Comparison of ENCODE assay signal across 19 mouse cellular contexts in the genomic region with DNA sequence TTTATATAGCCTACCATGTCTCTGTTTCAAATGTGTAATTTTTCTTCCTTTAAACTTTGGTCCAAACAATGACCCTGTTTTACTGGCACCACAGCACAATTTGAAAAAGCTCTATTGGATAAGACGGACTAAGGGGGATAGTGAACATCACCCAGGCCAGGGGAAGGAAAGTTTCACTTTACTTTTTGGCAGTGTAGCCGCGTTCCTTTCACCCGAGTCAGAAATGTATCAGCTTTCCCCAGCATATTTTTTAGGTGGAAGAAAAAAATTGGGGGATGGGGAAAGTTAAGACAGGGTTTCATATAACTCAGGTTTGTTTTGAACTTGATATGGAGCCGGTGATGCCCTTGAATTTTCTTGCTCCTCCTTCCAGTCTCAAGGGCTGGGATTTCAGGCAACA. TPM values are rescaled to one million over a fixed set of nuclear protein-coding genes. Genes with fewer than 3 reads are reported as not detected.
DNase-seq lines count a peak whose midpoint lies in the region; ATAC-seq and TF ChIP-seq lines count a peak whose summit lies in the region.
"Had no signal": no experiment of that assay in that cellular context is flagged by ENCODE, and none has a peak within 500 bp of the region (broad histone marks: within the 10 kb centered on the region; RNA-seq: fewer than 3 reads in every experiment).

No protein-coding gene starts in this region.

- H3K36me3 ChIP-seq in thymus, adult 2 months (ENCODE audit: control insufficient read depth, insufficient read depth, low read length), result peaks cover 11% of the 10 kb centered on the region
- peaks cover 12% of the 10 kb centered on the region for H3K36me3 ChIP-seq in intestine, postnatal 0 days (ENCODE audit: control insufficient read depth, insufficient read depth)
- H3K36me3 ChIP-seq: intestine, embryonic 15.5 days had no signal

- 88% methylated on average over 5 of the region's 5 CpGs for WGBS in thymus, adult 2 months
- 70% methylated on average over 5 of the region's 5 CpGs for WGBS in intestine, postnatal 0 days

- no peaks in the 10 kb centered on the region for H3K27me3 ChIP-seq in thymus, adult 2 months (ENCODE audit: control insufficient read depth, insufficient read depth, low read length)
- no peaks in the 10 kb centered on the region for H3K27me3 ChIP-seq in intestine, postnatal 0 days (replicated peaks; ENCODE audit: control insufficient read depth, insufficient read depth, low read length)
- H3K27me3 ChIP-seq: embryonic facial prominence, embryonic 15.5 days; forebrain, embryonic 15.5 days; intestine, embryonic 15.5 days; limb, embryonic 12.5 days; megakaryocyte, embryonic 14.5 days; Patski had no signal

- no peak for ATAC-seq in intestine, postnatal 0 days
- ATAC-seq: Patski had no signal

- no peaks in the 10 kb centered on the region for H3K9me3 ChIP-seq in intestine, postnatal 0 days (ENCODE audit: control insufficient read depth)
- H3K9me3 ChIP-seq: embryonic facial prominence, embryonic 15.5 days; forebrain, embryonic 15.5 days; hindbrain, embryonic 10.5 days; intestine, embryonic 15.5 days; limb, embryonic 12.5 days; megakaryocyte, embryonic 14.5 days had no signal

- TF ChIP-seq POLR2A in thymus, adult 2 months (IDR thresholded peaks at IDR 0.05; ENCODE audit: control insufficient read depth, extremely low read depth, insufficient read depth, low read length, poor library complexity), result no peak

- H3K27ac ChIP-seq in thymus, adult 2 months (ENCODE audit: control insufficient read depth, insufficient read depth, low read length), result no peak overlapping the region
- H3K27ac ChIP-seq in intestine, postnatal 0 days (ENCODE audit: low read depth, low read length), result no peak overlapping the region
- H3K27ac ChIP-seq: forebrain, embryonic 15.5 days; hindbrain, embryonic 10.5 days; intestine, embryonic 15.5 days; limb, embryonic 12.5 days had no signal

- no peak overlapping the region for H3K4me3 ChIP-seq in thymus, adult 2 months (ENCODE audit: control insufficient read depth, insufficient read depth, low read length)
- no peak overlapping the region for H3K4me3 ChIP-seq in intestine, postnatal 0 days (ENCODE audit: low read depth, low read length)

- no peak overlapping the region for H3K9ac ChIP-seq in intestine, postnatal 0 days (ENCODE audit: low read depth, low read length)
- H3K9ac ChIP-seq: embryonic facial prominence, embryonic 15.5 days; forebrain, embryonic 15.5 days; intestine, embryonic 15.5 days; limb, embryonic 12.5 days had no signal

- H3K4me2 ChIP-seq in intestine, postnatal 0 days (replicated peaks; ENCODE audit: low read depth), result no peak overlapping the region
- H3K4me2 ChIP-seq: forebrain, embryonic 15.5 days had no signal

- peak; percentile 8 for DNase-seq in cerebellum, adult 9-10 months
- no peak for DNase-seq in cerebellum, postnatal 14 days
- peak; percentile 72 for DNase-seq in 3134 (ENCODE audit: extremely low read depth, insufficient read length, low spot score)
- peak; percentile 93 for DNase-seq in NIH3T3 (ENCODE audit: low read depth)
- peak; percentile 25 for DNase-seq in gastrocnemius, postnatal 10 days
- no peak for DNase-seq in thymus, adult 2 months
- no peak for DNase-seq in kidney, adult 18-20 months
- DNase-seq: kidney, postnatal 14 days; layer of hippocampus, postnatal 36 days; liver, postnatal 0 days; spleen, adult 18-20 months had no signal

- TF ChIP-seq CTCF in thymus, adult 2 months (IDR thresholded peaks at IDR 0.05; ENCODE audit: borderline replicate concordance, control insufficient read depth, extremely low read depth, insufficient read depth, low read length, poor library complexity), result no peak
- TF ChIP-seq CTCF in intestine, postnatal 0 days (IDR thresholded peaks at IDR 0.05; ENCODE audit: low read depth), result no peak

- peaks cover 7% of the 10 kb centered on the region for H3K4me1 ChIP-seq in thymus, adult 2 months (replicated peaks; ENCODE audit: control insufficient read depth, insufficient read depth, low read length)
- H3K4me1 ChIP-seq in intestine, postnatal 0 days (replicated peaks; ENCODE audit: control insufficient read depth, insufficient read depth, low read length), result no peaks in the 10 kb centered on the region
- H3K4me1 ChIP-seq: intestine, embryonic 15.5 days had no signal

RNA-seq across cellular contexts. Expression of a gene that starts 1.0 kb away (rescaled TPM):
- 10 to 100 TPM in 1 of 2 experiments, 1 to 10 TPM in 1; 9.8 to 11.8 TPM for total RNA-seq in gastrocnemius, postnatal 10 days (2021)
- polyA plus RNA-seq in thymus, adult 2 months (2012; rRNA removed), result 5.9 and 6.8 TPM in 2 replicates
- 2.3 and 3.2 TPM in 2 replicates for polyA plus RNA-seq in intestine, postnatal 0 days (2015; fragmentation: Nextera tagmentation; extraction: Ambion mirVana)

Comparison
In these comparisons a context has a peak if more than half of its experiments do, and no peak if none do; other contexts are left out.
1. DNase-seq: peak in cerebellum, adult 9-10 months (single experiment), 3134 (single experiment), NIH3T3 (single experiment) and gastrocnemius, postnatal 10 days (single experiment); none in cerebellum, postnatal 14 days (0 of 2), thymus, adult 2 months (single experiment) and kidney, adult 18-20 months (single experiment).